Mouse (Mus musculus) lung, embryonic 14.5 days (tissue): ENCODE results near the gene Wnt2. TPM values are rescaled to one million over a fixed set of nuclear protein-coding genes. Genes with fewer than 3 reads are reported as not detected.

Source experiments
- ATAC-seq: fragments of 200-750 bp; cut with Nextera tagmentation; 2 replicates; pipeline ENCODE4 v1.8.0; 2017; ENCODE audit warnings: mild to moderate bottlenecking, moderate TSS enrichment, moderate library complexity; ENCODE audit not compliant: insufficient read depth
- DNase-seq: peaks from one replicate; pipeline ENCODE4 v3.0.0-alpha.2; 2015
- H3K27ac ChIP-seq: fragments of 300-500 bp; sonication (generic); 2 replicates; pipeline ENCODE4 v1.5.1; 2014; ENCODE audit warnings: low read depth, mild to moderate bottlenecking, moderate library complexity
- H3K27me3 ChIP-seq: fragments of 300-500 bp; sonication (generic); 2 replicates; pipeline ENCODE4 v1.6.1; 2014; ENCODE audit warnings: low read length, control low read depth; ENCODE audit not compliant: insufficient read depth
- H3K36me3 ChIP-seq: fragments of 300-500 bp; sonication (generic); 2 replicates; pipeline ENCODE4 v1.6.1; 2014; ENCODE audit warnings: control low read depth; ENCODE audit not compliant: insufficient read depth
- H3K4me1 ChIP-seq: fragments of 300-500 bp; sonication (generic); 2 replicates; pipeline ENCODE4 v1.6.1; 2014; ENCODE audit warnings: antibody characterized with exemption, control low read depth; ENCODE audit not compliant: insufficient read depth
- H3K4me2 ChIP-seq: fragments of 300-500 bp; sonication (generic); 2 replicates; pipeline ENCODE4 v1.6.1; 2014; ENCODE audit warnings: mild to moderate bottlenecking
- H3K4me3 ChIP-seq: fragments of 300-500 bp; sonication (generic); 2 replicates; pipeline ENCODE4 v1.5.1; 2014; ENCODE audit warnings: low read depth, low read length
- H3K9ac ChIP-seq: fragments of 300-500 bp; sonication (generic); 2 replicates; pipeline ENCODE4 v1.6.1; 2014
- H3K9me3 ChIP-seq: fragments of 300-500 bp; sonication (generic); 2 replicates; pipeline ENCODE4 v1.6.1; 2016; ENCODE audit warnings: low read depth, low read length, control low read depth
- CTCF ChIP-seq: IDR thresholded peaks from 2 replicates; pipeline ENCODE4 v1.5.1; 2016; ENCODE audit warnings: antibody characterized with exemption, low read depth
- WGBS: fragments of 180-500 bp; shearing (Covaris S2); extraction: QIAGEN DNeasy Blood & Tissue Kit; methylation state at CpG from one replicate; pipeline ENCODE4 v1.1.7; 2014; 5-methylcytosine and 5-hydroxymethylcytosine counted together
- polyA plus RNA-seq: library from polyadenylated mRNA; unstranded; fragments of >200 nt; fragmentation: Nextera tagmentation; extraction: Ambion mirVana; gene quantifications from 2 replicates; pipeline ENCODE4 v1.2.1, GENCODE M21; 2014

The Wnt2 gene
- polyA plus RNA-seq, 1 experiment from 2014 or later, result 89.0 TPM

DNA sequence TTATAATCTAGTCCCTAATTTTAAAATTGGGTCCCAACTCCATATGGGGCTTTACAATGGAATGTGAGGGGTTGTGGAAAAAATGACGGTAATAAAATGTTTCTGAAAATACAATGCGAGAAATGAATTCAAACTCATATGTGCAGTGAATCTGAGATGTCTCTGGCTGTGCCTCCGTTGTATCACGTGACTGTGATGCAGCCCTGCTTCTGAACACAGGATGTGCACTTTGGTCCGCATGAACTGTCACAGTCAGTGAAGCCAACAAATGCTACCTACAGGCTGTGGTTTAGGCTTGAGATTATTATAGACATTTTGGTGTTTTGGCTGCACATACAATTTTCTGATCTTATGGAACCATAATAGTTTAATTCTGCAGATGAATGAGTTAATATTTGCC lies 81.3 kb downstream of the Wnt2 start:
- peaks cover 11% of the 10 kb centered on the region for H3K4me1 ChIP-seq
- H3K36me3 ChIP-seq, result no peaks in the 10 kb centered on the region
- no peak for TF ChIP-seq CTCF
- ATAC-seq (no peak), DNase-seq (no peak)
- H3K27ac ChIP-seq, result no peak overlapping the region
- no peaks in the 10 kb centered on the region for H3K9me3 ChIP-seq
- H3K27me3 ChIP-seq, result no peaks in the 10 kb centered on the region
- H3K4me2 ChIP-seq, result no peak overlapping the region
- 77% methylated on average over 5 of the region's 5 CpGs for WGBS
- H3K9ac ChIP-seq, result no peak overlapping the region
- H3K4me3 ChIP-seq, result no peak overlapping the region

DNA sequence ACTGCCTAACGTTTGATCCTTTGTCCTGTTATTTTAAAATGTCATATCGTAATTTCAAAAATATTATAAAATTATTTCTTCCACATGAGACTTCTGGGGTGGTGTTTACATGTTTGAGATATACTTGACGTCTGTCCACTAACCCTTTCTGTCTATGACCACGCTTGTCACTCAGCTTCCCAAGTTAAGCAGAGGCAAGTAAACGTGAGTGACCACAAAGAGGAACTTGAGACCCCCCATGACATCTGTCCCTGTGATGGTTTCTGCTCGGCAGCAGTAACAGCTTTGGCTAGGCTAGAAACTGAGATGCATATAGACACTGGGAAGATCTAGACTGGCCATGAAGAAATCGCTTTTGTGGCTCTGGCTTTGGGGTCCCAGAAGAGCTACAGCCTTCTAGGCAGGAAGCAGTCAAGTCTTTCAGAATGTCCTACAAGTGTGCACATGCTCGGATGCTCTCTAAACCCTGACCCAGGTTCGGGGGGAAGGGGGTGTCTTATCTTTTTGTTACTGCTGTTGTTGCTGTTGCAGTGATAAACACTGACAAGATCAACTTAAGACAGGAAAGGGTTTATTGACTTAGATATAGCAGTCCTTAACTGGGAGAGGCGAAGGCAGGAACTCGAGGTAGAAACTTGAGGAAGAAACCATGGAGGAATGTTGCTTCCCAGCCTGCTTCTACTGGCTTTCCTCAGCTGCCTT lies 83.1 kb downstream of the Wnt2 start:
- Histone ChIP-seq H3K27ac (no peak overlapping the region), H3K27me3 (no peaks in the 10 kb centered on the region), H3K9me3 (no peaks in the 10 kb centered on the region), H3K4me1 (peaks cover 28% of the 10 kb centered on the region), H3K4me3 (no peak overlapping the region), H3K9ac (no peak overlapping the region), H3K36me3 (no peaks in the 10 kb centered on the region), H3K4me2 (no peak overlapping the region)
- ATAC-seq (no peak), DNase-seq (no peak)
- TF ChIP-seq CTCF, result no peak
- 38% methylated on average over 11 of the region's 11 CpGs for WGBS

DNA sequence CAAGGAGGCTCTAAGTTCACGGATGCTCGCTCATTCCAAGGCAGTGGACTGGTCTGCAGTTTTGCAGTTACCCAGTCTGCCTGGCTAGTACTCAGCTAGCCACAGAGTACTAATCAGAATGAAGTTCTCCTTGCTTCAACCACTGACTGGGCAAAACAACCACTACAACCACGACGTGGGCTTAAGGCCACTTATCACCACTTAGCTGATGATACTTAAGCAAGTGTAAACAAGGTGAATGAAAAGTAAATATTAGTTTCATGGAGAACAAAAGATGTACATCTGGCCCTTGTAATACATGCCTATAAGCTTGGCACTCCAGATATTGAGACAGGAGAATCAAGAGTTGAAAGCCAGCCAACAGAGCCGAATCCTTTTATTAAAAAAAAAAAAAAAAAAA lies 83.9 kb downstream of the Wnt2 start:
- H3K4me1 ChIP-seq, result peaks cover 33% of the 10 kb centered on the region
- H3K9me3 ChIP-seq, result no peaks in the 10 kb centered on the region
- H3K4me2 ChIP-seq, result no peak overlapping the region
- no peaks in the 10 kb centered on the region for H3K36me3 ChIP-seq
- DNase-seq (peak; percentile 51), ATAC-seq (no peak)
- H3K27ac ChIP-seq, result peak overlapping the region; percentile 30; the same call in 1 of the 2 replicates
- no peak for TF ChIP-seq CTCF
- no peak overlapping the region for H3K9ac ChIP-seq
- no peaks in the 10 kb centered on the region for H3K27me3 ChIP-seq
- WGBS, result 21% methylated on average over 5 of the region's 5 CpGs
- H3K4me3 ChIP-seq, result no peak overlapping the region

DNA sequence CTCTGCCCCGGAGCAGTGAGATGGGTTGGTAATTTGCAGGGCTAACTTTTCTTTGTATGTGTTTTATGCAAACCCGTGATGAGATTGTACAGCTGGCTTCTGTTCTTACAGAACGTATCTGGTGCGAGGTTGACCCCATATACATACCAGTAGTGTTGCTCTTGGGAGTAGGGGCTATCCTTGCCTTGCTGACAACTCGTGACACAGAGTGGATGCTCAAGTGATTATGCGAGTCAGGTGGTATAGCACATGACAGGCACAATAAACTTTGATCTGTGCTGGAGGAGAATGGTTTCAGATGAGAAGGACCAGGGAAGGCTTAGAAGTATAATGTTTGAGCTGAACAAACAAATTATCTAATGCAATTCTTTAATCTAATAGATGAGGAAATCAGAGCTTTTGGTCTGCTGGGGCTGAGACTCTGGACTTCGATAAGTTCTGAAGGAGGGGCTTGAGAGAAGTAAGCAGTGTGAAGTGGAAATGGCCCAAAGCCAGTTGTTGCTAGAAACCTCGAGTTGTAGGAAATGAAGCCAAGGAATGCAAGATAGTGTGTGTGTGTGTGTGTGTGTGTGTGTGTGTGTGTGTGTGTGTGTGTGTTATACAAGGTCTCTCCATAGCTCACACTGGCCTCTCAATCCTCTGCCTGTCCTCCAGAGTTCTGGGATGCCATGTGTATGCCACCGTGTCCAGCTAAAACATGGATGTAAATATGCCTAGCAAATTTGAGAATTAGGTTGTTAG lies 86.3 kb downstream of the Wnt2 start:
- no peaks in the 10 kb centered on the region for H3K27me3 ChIP-seq
- TF ChIP-seq CTCF, result no peak
- H3K27ac ChIP-seq, result peak overlapping the region; percentile 44; the same call in 1 of the 2 replicates
- no peaks in the 10 kb centered on the region for H3K9me3 ChIP-seq
- ATAC-seq (peak; percentile 65), DNase-seq (peak; percentile 87)
- H3K36me3 ChIP-seq, result peaks cover 5% of the 10 kb centered on the region; the same call in 1 of the 2 replicates
- WGBS, result 27% methylated on average over 9 of the region's 9 CpGs
- no peak overlapping the region for H3K4me3 ChIP-seq
- H3K4me2 ChIP-seq, result no peak overlapping the region
- H3K9ac ChIP-seq, result no peak overlapping the region
- H3K4me1 ChIP-seq, result peaks cover 33% of the 10 kb centered on the region

GRCm38 (mm10) chr6:17942344-17942743 lies 88.0 kb downstream of the Wnt2 start:
- peak; percentile 82 for DNase-seq
- Histone ChIP-seq H3K4me1 (peaks cover 33% of the 10 kb centered on the region), H3K36me3 (peaks cover 5% of the 10 kb centered on the region; the same call in 1 of the 2 replicates), H3K9ac (no peak overlapping the region), H3K4me2 (no peak overlapping the region), H3K27me3 (no peaks in the 10 kb centered on the region), H3K9me3 (no peaks in the 10 kb centered on the region), H3K27ac (peak overlapping the region; percentile 77), H3K4me3 (no peak overlapping the region)
- no peak for TF ChIP-seq CTCF
- 20% methylated on average over 7 of the region's 7 CpGs for WGBS
- peak; percentile 76 for ATAC-seq

GRCm38 (mm10) chr6:17941916-17942315 lies 88.5 kb downstream of the Wnt2 start:
- TF ChIP-seq CTCF, result no peak
- DNase-seq, result peak; percentile 74
- ATAC-seq, result peak; percentile 73
- no peaks in the 10 kb centered on the region for H3K27me3 ChIP-seq
- no peak overlapping the region for H3K4me3 ChIP-seq
- WGBS, result 21% methylated on average over 2 of the region's 2 CpGs
- no peak overlapping the region for H3K9ac ChIP-seq
- H3K9me3 ChIP-seq, result no peaks in the 10 kb centered on the region
- H3K36me3 ChIP-seq, result peaks cover 5% of the 10 kb centered on the region; the same call in 1 of the 2 replicates
- peak overlapping the region; percentile 77 for H3K27ac ChIP-seq
- H3K4me2 ChIP-seq, result no peak overlapping the region
- peaks cover 33% of the 10 kb centered on the region for H3K4me1 ChIP-seq

Other genes starting within 250 kb of the Wnt2 start
- gene Asz1, start 78.5 kb upstream of the Wnt2 start, polyA plus RNA-seq, result 9.0 and 9.2 TPM in 2 replicates
- gene Cftr, start 140.1 kb upstream of the Wnt2 start, polyA plus RNA-seq, result 5.8 and 6.1 TPM in 2 replicates